Mouse (Mus musculus) limb, embryonic 12.5 days (tissue): ENCODE results near the gene Ciapin1. TPM values are rescaled to one million over a fixed set of nuclear protein-coding genes. Genes with fewer than 3 reads are reported as not detected.

Experiments
- ATAC-seq: fragments of 200-750 bp; cut with Nextera tagmentation; 2 replicates; pipeline ENCODE4 v1.8.0; 2017; ENCODE audit warnings: low read depth, moderate TSS enrichment; ENCODE audit not compliant: insufficient number of reproducible peaks, insufficient read depth, low FRiP score, low TSS enrichment
- H3K27ac ChIP-seq: fragments of 300-500 bp; sonication (generic); 2 replicates; pipeline ENCODE4 v1.5.1; 2016; ENCODE audit warnings: mild to moderate bottlenecking, moderate library complexity
- H3K27me3 ChIP-seq: fragments of 300-500 bp; sonication (generic); 2 replicates; pipeline ENCODE4 v1.6.1; 2016; ENCODE audit warnings: mild to moderate bottlenecking, moderate library complexity
- H3K36me3 ChIP-seq: fragments of 300-500 bp; sonication (generic); 2 replicates; pipeline ENCODE4 v1.6.1; 2016; ENCODE audit warnings: mild to moderate bottlenecking, moderate library complexity
- H3K4me1 ChIP-seq: fragments of 300-500 bp; sonication (generic); replicated peaks from 2 replicates; pipeline ENCODE4 v1.6.1; 2016
- H3K4me2 ChIP-seq: fragments of 300-500 bp; sonication (generic); 2 replicates; pipeline ENCODE4 v1.6.1; 2016; ENCODE audit warnings: mild to moderate bottlenecking, moderate library complexity
- H3K4me3 ChIP-seq: fragments of 300-500 bp; sonication (generic); replicated peaks from 2 replicates; pipeline ENCODE4 v1.5.1; 2016; ENCODE audit warnings: mild to moderate bottlenecking
- H3K9ac ChIP-seq: fragments of 300-500 bp; sonication (generic); replicated peaks from 2 replicates; pipeline ENCODE4 v1.6.1; 2016; ENCODE audit warnings: mild to moderate bottlenecking, moderate library complexity
- H3K9me3 ChIP-seq: fragments of 300-500 bp; sonication (generic); 2 replicates; pipeline ENCODE4 v1.6.1; 2016; ENCODE audit warnings: mild to moderate bottlenecking, moderate library complexity
- WGBS: fragments of 180-500 bp; shearing (Covaris S2); methylation state at CpG from one replicate; pipeline ENCODE4 v1.1.7; 2016; 5-methylcytosine and 5-hydroxymethylcytosine counted together
- polyA plus RNA-seq: library from polyadenylated mRNA; unstranded; fragments of >200 nt; fragmentation: Nextera tagmentation; extraction: Ambion mirVana; gene quantifications from 2 replicates; pipeline ENCODE4 v1.2.1, GENCODE M21; 2016

Ciapin1 gene
- polyA plus RNA-seq, 1 experiment from 2014 or later = 156 TPM

DNA sequence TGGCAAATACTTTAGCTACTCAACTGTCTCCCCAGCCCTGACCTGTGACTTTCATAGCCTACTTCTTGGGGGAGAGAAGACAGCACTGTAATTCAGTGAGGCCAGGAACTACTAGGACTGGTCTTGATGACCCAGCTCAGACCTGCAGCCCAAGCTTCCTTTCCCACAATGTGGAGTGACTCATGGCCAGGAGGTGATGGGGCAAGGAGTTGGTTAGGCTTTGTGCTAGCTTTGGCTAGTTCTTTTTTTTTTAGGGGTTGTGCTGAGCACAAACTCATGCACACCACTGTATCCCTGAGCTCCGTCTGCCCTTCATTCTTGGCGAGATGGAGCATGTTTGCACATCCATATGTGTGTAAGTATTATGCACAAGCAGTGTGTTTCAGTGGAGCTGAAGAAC is 61.8 kb downstream of the Ciapin1 start:
- H3K27ac ChIP-seq = no peak overlapping the region
- peaks cover 43% of the 10 kb centered on the region for H3K27me3 ChIP-seq
- ATAC-seq = no peak
- H3K4me1 ChIP-seq = peaks cover 43% of the 10 kb centered on the region
- H3K4me2 ChIP-seq = no peak overlapping the region
- H3K9ac ChIP-seq = no peak overlapping the region
- no peak overlapping the region for H3K4me3 ChIP-seq
- no peaks in the 10 kb centered on the region for H3K9me3 ChIP-seq
- H3K36me3 ChIP-seq = no peaks in the 10 kb centered on the region
- WGBS = 76% methylated on average over 2 of the region's 2 CpGs

DNA sequence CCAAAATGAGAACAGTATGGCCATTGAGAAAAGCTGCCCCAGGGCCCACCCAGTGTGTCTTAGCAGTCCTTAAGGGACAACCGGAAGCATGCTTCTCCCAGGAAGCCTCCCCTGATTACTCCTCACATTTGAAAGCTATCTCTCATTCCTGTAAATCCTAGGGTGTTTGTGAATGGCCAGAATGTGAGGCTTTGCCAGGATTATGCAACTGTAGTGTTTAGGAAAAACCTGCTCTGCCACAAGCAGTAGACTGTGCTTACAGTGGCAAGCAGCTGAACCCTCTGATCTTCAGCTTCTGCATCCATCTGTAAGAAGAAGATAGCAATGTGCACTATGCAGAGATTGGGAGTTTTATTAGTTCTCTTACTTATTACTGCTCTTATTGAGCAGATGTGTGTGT is 63.6 kb downstream of the Ciapin1 start:
- H3K9ac ChIP-seq = no peak overlapping the region
- 75% methylated on average over 1 of the region's 1 CpGs for whole genome bisulfite sequencing
- no peak for ATAC-seq
- no peak overlapping the region for H3K4me3 ChIP-seq
- H3K36me3 ChIP-seq = no peaks in the 10 kb centered on the region
- peaks cover 46% of the 10 kb centered on the region for H3K4me1 ChIP-seq
- H3K4me2 ChIP-seq = no peak overlapping the region
- peaks cover 54% of the 10 kb centered on the region for H3K27me3 ChIP-seq
- no peaks in the 10 kb centered on the region for H3K9me3 ChIP-seq
- no peak overlapping the region for H3K27ac ChIP-seq

DNA sequence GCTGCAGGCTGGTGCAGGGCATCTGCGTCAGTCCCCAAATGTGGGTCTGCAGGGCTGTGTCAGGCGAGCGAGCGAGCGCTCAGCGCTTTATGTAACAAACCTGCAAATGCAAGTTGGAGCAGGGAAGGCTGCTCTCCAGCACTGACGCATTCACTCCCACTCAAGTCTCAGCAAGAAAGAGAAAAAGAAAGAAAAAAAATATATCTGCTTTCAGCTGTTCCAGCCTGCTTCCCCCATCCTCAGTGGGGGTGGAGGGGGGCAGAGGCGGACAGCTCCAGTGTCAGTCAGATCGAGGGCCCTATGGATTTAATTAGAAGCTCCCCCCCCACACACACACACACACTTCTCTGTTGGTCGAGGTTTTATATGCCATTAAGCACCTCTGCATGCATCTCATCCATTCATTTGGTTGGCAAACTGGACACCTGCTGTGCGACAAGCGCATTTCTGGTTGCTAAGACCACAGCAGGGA is 64.4 kb downstream of the Ciapin1 start:
- Histone ChIP-seq H3K4me1 (peaks cover 44% of the 10 kb centered on the region), H3K4me2 (peak overlapping the region; percentile 94), H3K9ac (no peak overlapping the region), H3K27ac (no peak overlapping the region), H3K27me3 (peaks cover 58% of the 10 kb centered on the region), H3K4me3 (no peak overlapping the region), H3K36me3 (no peaks in the 10 kb centered on the region), H3K9me3 (no peaks in the 10 kb centered on the region)
- WGBS = 14% methylated on average over 12 of the region's 12 CpGs
- no peak for ATAC-seq

DNA sequence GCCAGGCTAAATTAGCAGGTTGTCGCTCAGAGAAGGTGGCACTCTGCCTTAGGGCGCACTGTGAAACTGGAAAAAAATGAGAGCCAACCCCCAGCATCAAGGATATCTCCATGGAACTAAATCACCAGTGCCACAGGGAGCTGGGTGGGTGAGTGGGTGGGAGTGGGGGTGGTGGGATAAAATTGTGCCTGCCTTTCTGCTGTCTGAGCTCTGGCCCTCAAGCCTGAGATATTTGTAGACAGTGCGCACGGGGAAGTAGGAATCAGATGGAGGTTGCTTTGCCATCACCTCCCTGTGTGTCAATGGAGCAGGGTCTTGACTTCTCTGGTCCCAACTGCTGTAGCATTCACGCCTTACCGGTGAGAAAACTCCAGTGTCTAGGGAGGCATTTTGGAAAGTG is 65.1 kb downstream of the Ciapin1 start:
- H3K4me1 ChIP-seq = peaks cover 37% of the 10 kb centered on the region
- H3K36me3 ChIP-seq = no peaks in the 10 kb centered on the region
- no peak for ATAC-seq
- WGBS = 41% methylated on average over 6 of the region's 6 CpGs
- no peak overlapping the region for H3K9ac ChIP-seq
- H3K27me3 ChIP-seq = peaks cover 65% of the 10 kb centered on the region
- H3K9me3 ChIP-seq = no peaks in the 10 kb centered on the region
- H3K4me3 ChIP-seq = peak overlapping the region; percentile 53; the same call in 1 of the 2 replicates
- no peak overlapping the region for H3K27ac ChIP-seq
- H3K4me2 ChIP-seq = peak overlapping the region; percentile 94

DNA sequence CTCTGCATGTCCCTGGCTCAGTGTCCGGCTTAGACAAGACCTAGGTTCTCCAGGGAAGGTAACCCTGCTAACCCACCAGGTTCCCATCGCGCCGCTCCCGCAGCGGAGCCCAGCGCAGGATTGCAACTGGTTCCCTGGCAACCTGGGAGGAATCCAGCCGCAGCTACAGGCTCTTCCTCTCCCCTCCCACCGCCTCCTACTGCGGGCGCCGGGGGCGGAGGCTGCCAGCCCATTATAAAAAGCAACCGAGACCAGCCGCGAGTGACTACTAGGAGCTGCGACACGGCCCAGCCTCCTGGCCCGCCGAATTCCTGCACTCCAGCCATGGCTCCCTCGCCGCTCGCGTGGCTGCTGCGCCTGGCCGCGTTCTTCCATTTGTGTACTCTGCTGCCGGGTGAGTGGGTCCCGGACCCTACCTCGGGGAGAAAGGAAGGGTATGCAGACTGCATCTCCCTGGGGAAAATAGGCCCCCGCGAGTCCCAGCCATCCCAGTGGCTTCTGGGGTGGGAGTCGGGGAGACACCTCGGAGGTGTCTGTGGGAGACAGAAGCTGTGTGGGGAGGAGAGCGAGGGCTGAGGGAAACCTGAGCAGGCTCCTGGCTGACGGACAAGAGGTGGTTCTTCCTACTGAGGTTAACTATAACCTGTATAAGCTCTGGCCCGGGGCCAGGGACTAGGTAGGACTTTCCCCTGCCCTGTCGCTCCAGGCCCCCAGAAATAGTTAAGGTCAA is 66.1 kb downstream of the Ciapin1 start, which contains the start of gene Cx3cl1:
Gene Cx3cl1, plus strand, starts transcription at position 69 of the 730 bp plus-strand sequence.
- WGBS = under 1% methylated on average over 38 of the region's 38 CpGs
- ATAC-seq = peak; percentile 71
- H3K9me3 ChIP-seq = no peaks in the 10 kb centered on the region
- H3K27ac ChIP-seq = no peak within 1 kb of the TSS
- peak within 1 kb of the TSS; percentile 53 for H3K4me3 ChIP-seq
- peak within 1 kb of the TSS; percentile 72 for H3K9ac ChIP-seq
- H3K36me3 ChIP-seq = no peaks in the 10 kb centered on the region
- H3K4me1 ChIP-seq = peaks cover 35% of the 10 kb centered on the region
- H3K27me3 ChIP-seq = peaks cover 69% of the 10 kb centered on the region
- H3K4me2 ChIP-seq = peak within 1 kb of the TSS; percentile 94

DNA sequence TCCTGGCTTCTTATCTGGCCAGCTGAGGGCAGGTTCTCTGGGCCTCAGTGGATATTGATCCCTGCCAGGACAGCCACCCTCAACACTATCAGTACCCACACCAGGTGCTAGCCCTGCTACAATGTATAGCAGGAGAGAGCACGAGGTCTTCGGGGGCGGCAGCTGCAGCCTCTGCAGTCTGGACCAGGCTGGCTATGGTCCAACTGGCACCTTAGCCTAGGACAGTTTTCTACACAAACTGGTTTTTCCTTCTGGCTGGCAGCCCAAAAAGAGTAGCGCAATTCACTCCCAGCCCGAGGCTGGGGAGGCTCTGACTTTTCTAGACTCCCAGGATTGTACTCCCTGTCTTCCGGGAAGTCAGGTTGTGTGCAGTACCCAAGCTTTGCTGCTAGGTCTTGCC is 67.2 kb downstream of the Ciapin1 start:
- Histone ChIP-seq H3K27ac (no peak overlapping the region), H3K4me2 (peak overlapping the region; percentile 94; the same call in 1 of the 2 replicates), H3K9ac (no peak overlapping the region), H3K36me3 (no peaks in the 10 kb centered on the region), H3K4me3 (no peak overlapping the region), H3K9me3 (no peaks in the 10 kb centered on the region), H3K27me3 (peaks cover 75% of the 10 kb centered on the region), H3K4me1 (peaks cover 35% of the 10 kb centered on the region)
- WGBS = 63% methylated on average over 6 of the region's 6 CpGs
- no peak for ATAC-seq

Other genes with a start within 250 kb of the Ciapin1 start
- gene Rspry1, start 236.4 kb downstream of the Ciapin1 start, polyA plus RNA-seq = 48.2 and 52.3 TPM in 2 replicates
- gene Fam192a, start 236.4 kb downstream of the Ciapin1 start, polyA plus RNA-seq = 74.6 and 83.0 TPM in 2 replicates
- 172 and 173 TPM in 2 replicates for gene Arl2bp, start 171.8 kb downstream of the Ciapin1 start, polyA plus RNA-seq
- 0.40 and 0.42 TPM in 2 replicates for gene Pllp, start 142.1 kb downstream of the Ciapin1 start, polyA plus RNA-seq
- gene Ccl22, start 92.8 kb downstream of the Ciapin1 start, polyA plus RNA-seq = not detected in 2 replicates
- gene Cx3cl1, start 66.3 kb downstream of the Ciapin1 start, polyA plus RNA-seq = 5.3 and 7.5 TPM in 2 replicates
- not detected in 2 replicates for gene Ccl17, start 27.9 kb downstream of the Ciapin1 start, polyA plus RNA-seq
- gene Coq9, start within 50 bp of the Ciapin1 start, polyA plus RNA-seq = 61.8 and 64.4 TPM in 2 replicates
- gene Polr2c, start 19.1 kb upstream of the Ciapin1 start, polyA plus RNA-seq = 161 and 173 TPM in 2 replicates
- 18.9 and 20.0 TPM in 2 replicates for gene Dok4, start 38.0 kb upstream of the Ciapin1 start, polyA plus RNA-seq
- 48.5 and 52.6 TPM in 2 replicates for gene Ccdc102a, start 79.7 kb upstream of the Ciapin1 start, polyA plus RNA-seq
- 0.23 TPM in 1 of 2 replicates, not detected in the other for gene Adgrg5, start 85.3 kb upstream of the Ciapin1 start, polyA plus RNA-seq
- 7.0 and 7.1 TPM in 2 replicates for gene Adgrg1, start 136.4 kb upstream of the Ciapin1 start, polyA plus RNA-seq
- gene Adgrg3, start 179.3 kb upstream of the Ciapin1 start, polyA plus RNA-seq = 2.2 and 2.7 TPM in 2 replicates
- 0.23 TPM in 1 of 2 replicates, not detected in the other for gene Drc7, start 216.7 kb upstream of the Ciapin1 start, polyA plus RNA-seq
- 26.7 and 27.6 TPM in 2 replicates for gene Katnb1, start 242.8 kb upstream of the Ciapin1 start, polyA plus RNA-seq